Mouse (Mus musculus): Measurements from ENCODE around the gene Ano4.

DNA sequence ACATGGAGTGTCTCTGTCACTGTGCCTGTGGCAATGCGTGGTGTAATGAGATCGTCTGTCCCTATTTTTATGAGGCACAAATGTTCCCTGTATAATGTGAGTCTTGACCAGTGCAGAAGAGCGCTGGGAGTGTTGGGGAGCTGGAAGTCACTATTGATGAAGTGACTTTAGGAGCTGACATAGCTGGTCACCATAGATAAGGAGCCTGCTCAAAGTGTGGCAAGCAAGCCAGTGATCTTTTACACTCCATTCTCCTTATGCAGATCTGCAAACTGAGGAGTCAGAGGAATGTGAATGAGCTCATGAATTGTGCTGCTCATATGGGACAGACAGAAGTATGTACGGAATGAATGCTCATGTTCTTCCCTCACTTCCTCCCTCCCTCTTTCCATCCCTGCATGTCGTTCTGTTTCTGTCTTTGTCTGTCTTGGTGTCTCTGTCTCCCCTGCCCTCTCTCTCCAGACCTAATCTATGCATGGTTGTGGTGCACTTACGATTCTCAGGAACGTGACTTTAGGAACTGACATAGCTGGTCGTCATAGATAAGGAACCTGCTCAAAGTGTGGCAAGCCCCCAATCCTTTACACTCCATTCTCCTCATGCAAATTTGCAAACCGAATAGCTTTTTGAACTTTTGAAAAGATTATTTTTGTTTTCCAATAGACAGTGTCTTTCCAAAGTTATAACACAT, 252.1 kb downstream of the Ano4 start:
- no peak for TF ChIP-seq CTCF (IDR thresholded peaks at IDR 0.05; ENCODE audit: low read depth, low read length)
- TF ChIP-seq POLR2A (IDR thresholded peaks at IDR 0.05; ENCODE audit: extremely low read depth, insufficient read depth, low read length) = no peak
